ENCODE assay signal across 8 mouse cellular contexts in genomic region chr13:104939856-104940255, GRCm38 (mm10).
DNase-seq lines count a peak whose midpoint lies in the region; ATAC-seq and TF ChIP-seq lines count a peak whose summit lies in the region.

No protein-coding gene starts in this region.

- no peak overlapping the region for H3K4me2 ChIP-seq in forebrain, embryonic 15.5 days (replicated peaks)
- H3K4me2 ChIP-seq in hindbrain, postnatal 0 days (ENCODE audit: low read depth, low read length): no peak overlapping the region
- H3K4me2 ChIP-seq in liver, postnatal 0 days (ENCODE audit: low read depth, low read length): no peak overlapping the region

- TF ChIP-seq POLR2A in cortical plate, adult 2 months (IDR thresholded peaks at IDR 0.05; ENCODE audit: extremely low read depth, insufficient read depth, low read length): no peak

- WGBS in forebrain, embryonic 15.5 days: 6% methylated on average over 4 of the region's 4 CpGs
- WGBS in forebrain, embryonic 10.5 days: 6% methylated on average over 4 of the region's 4 CpGs
- 5% methylated on average over 4 of the region's 4 CpGs for WGBS in hindbrain, postnatal 0 days
- 5% methylated on average over 4 of the region's 4 CpGs for WGBS in liver, postnatal 0 days (ENCODE audit: insufficient replicate concordance)

- H3K36me3 ChIP-seq in forebrain, embryonic 15.5 days: no peaks in the 10 kb centered on the region
- H3K36me3 ChIP-seq in forebrain, embryonic 10.5 days (replicated peaks): no peaks in the 10 kb centered on the region
- no peaks in the 10 kb centered on the region for H3K36me3 ChIP-seq in hindbrain, postnatal 0 days (ENCODE audit: insufficient read depth, low read length)
- no peaks in the 10 kb centered on the region for H3K36me3 ChIP-seq in liver, postnatal 0 days (replicated peaks; ENCODE audit: insufficient read depth, low read length)

- TF ChIP-seq EP300 in liver, postnatal 0 days (IDR thresholded peaks at IDR 0.05; ENCODE audit: low read depth): no peak

- no peaks in the 10 kb centered on the region for H3K9me3 ChIP-seq in forebrain, embryonic 15.5 days
- H3K9me3 ChIP-seq in forebrain, embryonic 10.5 days: no peaks in the 10 kb centered on the region
- H3K9me3 ChIP-seq in hindbrain, postnatal 0 days (ENCODE audit: low read length): no peaks in the 10 kb centered on the region
- no peaks in the 10 kb centered on the region for H3K9me3 ChIP-seq in liver, postnatal 0 days (ENCODE audit: low read length)

- DNase-seq in forebrain, embryonic 10.5 days (ENCODE audit: extremely low spot score, low spot score): no peak
- peak; percentile 66 for DNase-seq in urinary bladder, postnatal 14 days (ENCODE audit: low spot score)
- no peak for DNase-seq in urinary bladder, adult 2 months (ENCODE audit: low spot score)
- peak; percentile 88 for DNase-seq in hindbrain, postnatal 0 days (ENCODE audit: low spot score)
- DNase-seq in liver, postnatal 0 days: peak; percentile 67
- peak; percentile 30 for DNase-seq in skeletal muscle tissue, adult 2 months (ENCODE audit: low read depth, low spot score)

- no peak overlapping the region for H3K9ac ChIP-seq in forebrain, embryonic 15.5 days (replicated peaks)
- H3K9ac ChIP-seq in hindbrain, postnatal 0 days (replicated peaks; ENCODE audit: low read length): no peak overlapping the region
- no peak overlapping the region for H3K9ac ChIP-seq in liver, postnatal 0 days (replicated peaks)

- peak; percentile 66; the same call in 1 of the 2 replicates for TF ChIP-seq CTCF in cortical plate, adult 2 months (IDR thresholded peaks at IDR 0.05; ENCODE audit: extremely low read depth, insufficient read depth, low read length)
- TF ChIP-seq CTCF in hindbrain, postnatal 0 days (IDR thresholded peaks at IDR 0.05; ENCODE audit: low read depth): peak; percentile 93
- peak; percentile 86 for TF ChIP-seq CTCF in liver, postnatal 0 days (IDR thresholded peaks at IDR 0.05; ENCODE audit: low read depth)

- H3K27me3 ChIP-seq in forebrain, embryonic 15.5 days: no peaks in the 10 kb centered on the region
- no peaks in the 10 kb centered on the region for H3K27me3 ChIP-seq in forebrain, embryonic 10.5 days (ENCODE audit: poor library complexity, severe bottlenecking)
- H3K27me3 ChIP-seq in hindbrain, postnatal 0 days (ENCODE audit: insufficient read depth, low read length): no peaks in the 10 kb centered on the region
- H3K27me3 ChIP-seq in liver, postnatal 0 days (ENCODE audit: insufficient read depth, low read length): no peaks in the 10 kb centered on the region

- H3K4me1 ChIP-seq in forebrain, embryonic 15.5 days: peaks cover 18% of the 10 kb centered on the region
- H3K4me1 ChIP-seq in forebrain, embryonic 10.5 days: peaks cover 19% of the 10 kb centered on the region
- H3K4me1 ChIP-seq in cortical plate, adult 2 months (ENCODE audit: control insufficient read depth, insufficient read depth, low read length): no peaks in the 10 kb centered on the region
- no peaks in the 10 kb centered on the region for H3K4me1 ChIP-seq in hindbrain, postnatal 0 days (ENCODE audit: insufficient read depth, low read length)
- no peaks in the 10 kb centered on the region for H3K4me1 ChIP-seq in liver, postnatal 0 days (ENCODE audit: insufficient read depth)

- no peak overlapping the region for H3K27ac ChIP-seq in forebrain, embryonic 15.5 days (replicated peaks)
- no peak overlapping the region for H3K27ac ChIP-seq in forebrain, embryonic 10.5 days
- no peak overlapping the region for H3K27ac ChIP-seq in cortical plate, adult 2 months (ENCODE audit: insufficient read depth, low read length)
- H3K27ac ChIP-seq in hindbrain, postnatal 0 days: no peak overlapping the region
- H3K27ac ChIP-seq in liver, postnatal 0 days (ENCODE audit: low read depth): no peak overlapping the region

- no peak overlapping the region for H3K4me3 ChIP-seq in forebrain, embryonic 15.5 days
- H3K4me3 ChIP-seq in forebrain, embryonic 10.5 days: no peak overlapping the region
- no peak overlapping the region for H3K4me3 ChIP-seq in cortical plate, adult 2 months (ENCODE audit: insufficient read depth, low read length)
- H3K4me3 ChIP-seq in hindbrain, postnatal 0 days (ENCODE audit: low read length): no peak overlapping the region
- H3K4me3 ChIP-seq in liver, postnatal 0 days (ENCODE audit: low read depth, low read length): no peak overlapping the region

- 0 out of 2 replicates have a peak, but pooled peaks have one; percentile 37 for ATAC-seq in forebrain, embryonic 15.5 days (replicated peaks)
- ATAC-seq in hindbrain, postnatal 0 days: no peak
- ATAC-seq in liver, postnatal 0 days: no peak

Comparison
In these comparisons a context has a peak if more than half of its experiments do, and no peak if none do; other contexts are left out.
1. DNase-seq: peak in urinary bladder, postnatal 14 days (single experiment), hindbrain, postnatal 0 days (single experiment), liver, postnatal 0 days (single experiment) and skeletal muscle tissue, adult 2 months (single experiment); none in forebrain, embryonic 10.5 days (single experiment) and urinary bladder, adult 2 months (single experiment).
2. Peak in every context shown above with its lines, with median percentiles within 50 percentile points of each other: CTCF ChIP-seq.